9 mouse cellular contexts compared by ENCODE assay signal in the genomic region with DNA sequence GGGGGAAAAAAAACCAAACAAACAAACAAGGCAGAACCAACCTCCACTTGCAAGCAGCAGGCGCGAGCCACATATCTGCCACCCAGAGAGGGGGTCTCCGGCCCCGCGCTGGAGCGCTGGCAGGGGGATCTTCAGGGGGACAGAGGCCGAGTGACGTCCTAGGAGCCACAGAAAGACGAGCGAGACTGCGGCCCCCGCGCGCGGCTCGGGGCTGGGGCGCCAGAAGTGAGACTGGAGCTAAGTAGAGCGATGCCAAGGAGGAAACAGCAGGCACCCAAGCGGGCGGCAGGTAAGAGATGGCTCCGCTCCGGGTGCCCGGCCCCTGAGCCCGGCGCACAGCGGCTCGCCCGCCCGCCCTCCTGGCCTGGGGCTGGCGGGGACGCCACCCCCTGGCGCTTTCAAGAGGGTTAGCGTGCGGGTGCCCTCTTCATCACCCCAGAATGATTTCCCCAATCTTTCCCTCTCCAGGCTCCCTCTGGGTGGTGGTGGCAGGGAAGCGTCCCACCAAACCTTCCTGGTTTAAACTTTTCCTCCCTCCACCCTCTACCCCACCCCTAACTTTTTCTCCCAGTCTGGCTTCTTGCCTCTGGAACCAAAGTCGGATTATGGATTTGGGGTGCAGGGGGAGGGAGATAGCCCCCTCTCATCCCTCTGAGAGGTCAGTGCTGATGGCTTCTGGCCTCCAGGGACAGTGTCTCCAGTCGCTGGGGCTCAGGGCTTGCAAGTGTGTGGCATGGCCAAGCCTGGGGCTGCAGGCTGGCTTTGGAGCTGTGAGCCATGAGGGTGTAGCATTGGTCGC. TPM values are rescaled to one million over a fixed set of nuclear protein-coding genes. Genes with fewer than 3 reads are reported as not detected.
A peak's percentile ranks its signal among the peaks of the same experiment; 100 is the strongest.
DNase-seq lines count a peak whose midpoint lies in the region; ATAC-seq lines count a peak whose summit lies in the region.
"Had no signal": no experiment of that assay in that cellular context is flagged by ENCODE, and none has a peak within 500 bp of the region (broad histone marks: within the 10 kb centered on the region; RNA-seq: fewer than 3 reads in every experiment).

No protein-coding gene starts in this region.

- H3K4me1 ChIP-seq in hindbrain, embryonic 13.5 days (replicated peaks) = peaks cover 45% of the 10 kb centered on the region
- H3K4me1 ChIP-seq in liver, embryonic 12.5 days = no peaks in the 10 kb centered on the region
- H3K4me1 ChIP-seq in neural tube, embryonic 15.5 days = peaks cover 44% of the 10 kb centered on the region

- peak overlapping the region; percentile 89 for H3K4me2 ChIP-seq in hindbrain, embryonic 13.5 days
- peak overlapping the region; percentile 58 for H3K4me2 ChIP-seq in liver, embryonic 12.5 days
- peak overlapping the region; percentile 82 for H3K4me2 ChIP-seq in neural tube, embryonic 15.5 days

- no peaks in the 10 kb centered on the region for H3K27me3 ChIP-seq in hindbrain, embryonic 13.5 days
- peaks cover 27% of the 10 kb centered on the region for H3K27me3 ChIP-seq in liver, embryonic 12.5 days (replicated peaks)
- H3K27me3 ChIP-seq in neural tube, embryonic 15.5 days (replicated peaks) = no peaks in the 10 kb centered on the region

- ATAC-seq in hindbrain, embryonic 13.5 days (ENCODE audit: low FRiP score) = peak; percentile 64
- ATAC-seq in liver, embryonic 12.5 days = no peak
- ATAC-seq in neural tube, embryonic 15.5 days (ENCODE audit: low FRiP score) = peak; percentile 43; the same call in 1 of the 2 replicates

- H3K36me3 ChIP-seq in hindbrain, embryonic 13.5 days = no peaks in the 10 kb centered on the region
- no peaks in the 10 kb centered on the region for H3K36me3 ChIP-seq in liver, embryonic 12.5 days
- H3K36me3 ChIP-seq in neural tube, embryonic 15.5 days = no peaks in the 10 kb centered on the region

- H3K27ac ChIP-seq in hindbrain, embryonic 13.5 days = peak overlapping the region; percentile 91
- peak overlapping the region; percentile 65 for H3K27ac ChIP-seq in liver, embryonic 12.5 days
- peak overlapping the region; percentile 90 for H3K27ac ChIP-seq in neural tube, embryonic 15.5 days (replicated peaks)

- no peaks in the 10 kb centered on the region for H3K9me3 ChIP-seq in hindbrain, embryonic 13.5 days
- H3K9me3 ChIP-seq in liver, embryonic 12.5 days (replicated peaks) = no peaks in the 10 kb centered on the region
- H3K9me3 ChIP-seq in neural tube, embryonic 15.5 days (replicated peaks) = no peaks in the 10 kb centered on the region

- H3K9ac ChIP-seq in hindbrain, embryonic 13.5 days = peak overlapping the region; percentile 92
- peak overlapping the region; percentile 63 for H3K9ac ChIP-seq in liver, embryonic 12.5 days
- peak overlapping the region; percentile 89 for H3K9ac ChIP-seq in neural tube, embryonic 15.5 days (replicated peaks)

- H3K4me3 ChIP-seq in hindbrain, embryonic 13.5 days = peak overlapping the region; percentile 79
- H3K4me3 ChIP-seq in liver, embryonic 12.5 days = peak overlapping the region; percentile 53
- peak overlapping the region; percentile 80 for H3K4me3 ChIP-seq in neural tube, embryonic 15.5 days (replicated peaks)

- peak; percentile 39 for DNase-seq in kidney, adult 18-20 months
- no peak for DNase-seq in kidney, adult 11 months
- peak; percentile 58 for DNase-seq in adrenal gland, postnatal 14 days
- DNase-seq in gastrocnemius, adult 18-20 months (ENCODE audit: low spot score) = peak; percentile 30
- no peak for DNase-seq in frontal cortex, postnatal 10 days (ENCODE audit: low spot score in 2 of 2)

- under 1% methylated on average over 38 of the region's 38 CpGs for WGBS in hindbrain, embryonic 13.5 days
- WGBS in liver, embryonic 12.5 days (ENCODE audit: insufficient replicate concordance) = 1% methylated on average over 32 of the region's 38 CpGs
- under 1% methylated on average over 36 of the region's 38 CpGs for WGBS in neural tube, embryonic 15.5 days

RNA-seq across cellular contexts. Expression of gene Tshz2, which starts 0.9 kb away (rescaled TPM):
- total RNA-seq in adrenal gland, postnatal 14 days (2021) = 49.7 and 56.1 TPM in 2 replicates
- total RNA-seq in gastrocnemius, adult 18-20 months (2021) = 10 to 100 TPM in 1 of 2 experiments, 1 to 10 TPM in 1; 9.4 to 11.5 TPM
- polyA plus RNA-seq in hindbrain, embryonic 13.5 days (2015; fragmentation: Nextera tagmentation; extraction: Ambion mirVana) = 43.0 and 43.6 TPM in 2 replicates
- polyA plus RNA-seq in liver, embryonic 12.5 days (2016; fragmentation: Nextera tagmentation; extraction: Ambion mirVana) = 2.9 and 3.5 TPM in 2 replicates
- polyA plus RNA-seq in neural tube, embryonic 15.5 days (2015; fragmentation: Nextera tagmentation; extraction: Ambion mirVana) = 40.1 and 50.4 TPM in 2 replicates

RNA-seq across cellular contexts. Expression of gene Gm11011, which starts 46.1 kb away (rescaled TPM):
- total RNA-seq in adrenal gland, postnatal 14 days (2021) = not detected in 2 replicates
- total RNA-seq in gastrocnemius, adult 18-20 months (2021) = not detected
- not detected in 2 replicates for polyA plus RNA-seq in hindbrain, embryonic 13.5 days (2015; fragmentation: Nextera tagmentation; extraction: Ambion mirVana)
- polyA plus RNA-seq in liver, embryonic 12.5 days (2016; fragmentation: Nextera tagmentation; extraction: Ambion mirVana) = not detected in 2 replicates
- polyA plus RNA-seq in neural tube, embryonic 15.5 days (2015; fragmentation: Nextera tagmentation; extraction: Ambion mirVana) = not detected in 2 replicates
- polyA plus RNA-seq: gonadal fat pad, adult 2 months had no signal

Comparison
In these comparisons a context has a peak if more than half of its experiments do, and no peak if none do; other contexts are left out.
1. DNase-seq: peak in kidney, adult 18-20 months (single experiment), adrenal gland, postnatal 14 days (single experiment) and gastrocnemius, adult 18-20 months (single experiment); none in kidney, adult 11 months (single experiment) and frontal cortex, postnatal 10 days (0 of 2).
2. Peak in every context shown above with its lines, with median percentiles within 50 percentile points of each other: H3K27ac ChIP-seq, H3K4me2 ChIP-seq, H3K4me3 ChIP-seq and H3K9ac ChIP-seq.